Mouse (Mus musculus): ENCODE measurements at regions not wholly inside any gene's neighbourhood (a gene's known extent, or its start where the extent isn't known, plus 50 kb on each side); places are given as distances from the start of the nearest gene placed in this dataset.

GRCm38 (mm10) chr2:128221657-128222056 is 95.8 kb downstream of the Bcl2l11 start:
- TF ChIP-seq CTCF (IDR thresholded peaks at IDR 0.05; ENCODE audit: borderline replicate concordance, insufficient read depth, low read depth, low read length) (no peak), POLR2A (IDR thresholded peaks at IDR 0.05; ENCODE audit: borderline replicate concordance, insufficient read depth, low read length) (no peak)

Measured in cerebellum, adult 2 months (tissue).